Mouse (Mus musculus) liver, embryonic 14.5 days (tissue): Measurements from ENCODE around the gene Cyp4f14.

Source experiments
- CTCF ChIP-seq: IDR thresholded peaks from 2 replicates; pipeline ENCODE4 v1.5.1; 2016; ENCODE audit warnings: antibody characterized with exemption, low read depth, control low read depth
- EP300 ChIP-seq: IDR thresholded peaks from 2 replicates; pipeline ENCODE4 v1.6.1; 2016; ENCODE audit warnings: antibody characterized with exemption, low read depth

DNA sequence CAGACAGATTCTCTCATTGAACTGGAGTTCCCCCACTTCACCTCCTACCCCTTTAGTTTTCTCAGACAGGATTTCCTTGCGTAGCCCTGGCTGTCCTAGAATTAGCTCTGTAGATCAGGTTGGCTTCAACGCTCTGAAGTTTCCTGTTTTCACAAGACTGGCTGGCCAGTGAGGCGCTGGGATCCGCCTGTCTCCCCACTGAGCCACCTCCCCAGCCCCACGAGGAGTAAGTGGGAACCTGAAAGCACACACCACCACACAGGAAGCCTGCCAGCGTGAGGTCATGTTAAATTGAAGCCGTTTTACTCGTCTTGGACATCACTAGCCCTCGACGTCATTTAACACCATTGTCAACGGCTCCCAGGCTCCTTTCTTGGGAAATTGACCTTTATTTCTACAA, 33.9 kb upstream of the Cyp4f14 start:
- TF ChIP-seq CTCF: no peak
- no peak for TF ChIP-seq EP300
